Mouse (Mus musculus) midbrain, embryonic 14.5 days (tissue): ENCODE data around the gene Dock2. TPM values are rescaled to one million over a fixed set of nuclear protein-coding genes. Genes with fewer than 3 reads are reported as not detected.

ENCODE experiments used
- ATAC-seq: fragments of 200-750 bp; cut with Nextera tagmentation; 2 replicates; pipeline ENCODE4 v1.8.0; 2017; ENCODE audit warnings: moderate number of reproducible peaks, moderate library complexity; ENCODE audit not compliant: low FRiP score, low TSS enrichment
- DNase-seq: peaks from one replicate; pipeline ENCODE4 v3.0.0-alpha.2; 2015
- H3K27ac ChIP-seq: fragments of 300-500 bp; sonication (generic); replicated peaks from 2 replicates; pipeline ENCODE4 v1.5.1; 2014; ENCODE audit warnings: mild to moderate bottlenecking, low read depth, low read length, moderate library complexity
- H3K27me3 ChIP-seq: fragments of 300-500 bp; sonication (generic); 2 replicates; pipeline ENCODE4 v1.6.1; 2014; ENCODE audit warnings: low read length, control low read depth, mixed read lengths; ENCODE audit not compliant: control insufficient read depth, insufficient read depth
- H3K36me3 ChIP-seq: fragments of 300-500 bp; sonication (generic); 2 replicates; pipeline ENCODE4 v1.6.1; 2014; ENCODE audit warnings: low read length, control low read depth; ENCODE audit not compliant: control insufficient read depth, insufficient read depth
- H3K4me1 ChIP-seq: fragments of 300-500 bp; sonication (generic); 2 replicates; pipeline ENCODE4 v1.6.1; 2014; ENCODE audit warnings: mild to moderate bottlenecking, antibody characterized with exemption, low read length, control low read depth; ENCODE audit not compliant: control insufficient read depth, insufficient read depth
- H3K4me2 ChIP-seq: fragments of 300-500 bp; sonication (generic); 2 replicates; pipeline ENCODE4 v1.6.1; 2014; ENCODE audit warnings: mild to moderate bottlenecking, low read length, moderate library complexity
- H3K4me3 ChIP-seq: fragments of 300-500 bp; sonication (generic); replicated peaks from 2 replicates; pipeline ENCODE4 v1.5.1; 2014; ENCODE audit warnings: low read depth, low read length
- H3K9ac ChIP-seq: fragments of 300-500 bp; sonication (generic); replicated peaks from 2 replicates; pipeline ENCODE4 v1.6.1; 2014; ENCODE audit warnings: mild to moderate bottlenecking, low read length, moderate library complexity
- H3K9me3 ChIP-seq: fragments of 300-500 bp; sonication (generic); 2 replicates; pipeline ENCODE4 v1.6.1; 2016; ENCODE audit warnings: low read length, control low read depth, mixed read lengths; ENCODE audit not compliant: control insufficient read depth
- WGBS: fragments of 180-500 bp; shearing (Covaris S2); extraction: QIAGEN DNeasy Blood & Tissue Kit; methylation state at CpG from one replicate; pipeline ENCODE4 v1.1.7; 2014; 5-methylcytosine and 5-hydroxymethylcytosine counted together
- polyA plus RNA-seq: library from polyadenylated mRNA; unstranded; fragments of >200 nt; fragmentation: Nextera tagmentation; extraction: Ambion mirVana; gene quantifications from 2 replicates; pipeline ENCODE4 v1.2.1, GENCODE M21; 2014

Dock2 gene
- polyA plus RNA-seq, 1 experiment from 2014 or later: 0.51 TPM

DNA sequence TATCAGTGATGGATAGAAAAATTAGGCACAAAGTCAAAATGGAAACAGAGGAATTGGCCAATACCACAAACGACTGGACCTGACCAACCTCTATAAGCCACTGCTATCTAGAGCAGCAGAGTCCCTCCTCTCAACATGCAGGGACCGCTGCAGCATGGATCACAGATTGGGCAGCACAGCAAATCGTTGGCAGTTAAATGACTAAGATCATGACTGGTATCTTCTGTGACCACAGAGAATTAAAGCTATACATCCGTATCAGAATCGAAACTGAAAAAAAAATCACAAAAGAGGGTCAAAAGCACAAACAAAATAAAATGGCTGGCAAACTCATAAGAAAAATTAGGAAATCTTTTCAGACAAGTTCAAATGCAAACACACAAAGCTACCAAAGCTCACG is 21.6 kb downstream of the Dock2 start:
- Histone ChIP-seq H3K4me1 (no peaks in the 10 kb centered on the region), H3K4me3 (no peak overlapping the region), H3K27me3 (no peaks in the 10 kb centered on the region), H3K27ac (no peak overlapping the region), H3K9me3 (no peaks in the 10 kb centered on the region), H3K9ac (no peak overlapping the region), H3K4me2 (no peak overlapping the region), H3K36me3 (no peaks in the 10 kb centered on the region)
- 91% methylated on average over 6 of the region's 6 CpGs for WGBS
- DNase-seq (no peak), ATAC-seq (no peak)

GRCm38 (mm10) chr11:34759582-34759981 is 24.1 kb downstream of the Dock2 start:
- Histone ChIP-seq H3K4me2 (no peak overlapping the region), H3K4me1 (no peaks in the 10 kb centered on the region), H3K9ac (no peak overlapping the region), H3K36me3 (no peaks in the 10 kb centered on the region), H3K4me3 (no peak overlapping the region), H3K27ac (no peak overlapping the region), H3K9me3 (no peaks in the 10 kb centered on the region), H3K27me3 (no peaks in the 10 kb centered on the region)
- 88% methylated on average over 4 of the region's 4 CpGs for WGBS
- DNase-seq (no peak), ATAC-seq (no peak)

- H3K27me3 ChIP-seq: no peaks in the 10 kb centered on the region
- no peak overlapping the region for H3K4me3 ChIP-seq
- no peak for DNase-seq
Measured at GRCm38 (mm10) chr11:34741081-34741480, 42.6 kb downstream of the Dock2 start.

GRCm38 (mm10) chr11:34739816-34740215 is 43.9 kb downstream of the Dock2 start:
- H3K27me3 ChIP-seq: no peaks in the 10 kb centered on the region
- no peak for DNase-seq
- H3K4me3 ChIP-seq: no peak overlapping the region
- no peak overlapping the region for H3K4me2 ChIP-seq
- H3K4me1 ChIP-seq: 0 out of 2 replicates have a peak, but pooled peaks cover 6% of the 10 kb centered on the region
- no peaks in the 10 kb centered on the region for H3K9me3 ChIP-seq
- no peaks in the 10 kb centered on the region for H3K36me3 ChIP-seq
- H3K9ac ChIP-seq: no peak overlapping the region
- 89% methylated on average over 3 of the region's 3 CpGs for WGBS
- no peak for ATAC-seq
- H3K27ac ChIP-seq: no peak overlapping the region

More at GRCm38 (mm10) chr11:34741081-34741480, 42.6 kb downstream of the Dock2 start:
- Histone ChIP-seq H3K27ac (no peak overlapping the region), H3K9me3 (no peaks in the 10 kb centered on the region), H3K4me1 (0 out of 2 replicates have a peak, but pooled peaks cover 6% of the 10 kb centered on the region), H3K9ac (no peak overlapping the region), H3K4me2 (no peak overlapping the region), H3K36me3 (no peaks in the 10 kb centered on the region)
- WGBS: 36% methylated on average over 1 of the region's 1 CpGs
- ATAC-seq: no peak

DNA sequence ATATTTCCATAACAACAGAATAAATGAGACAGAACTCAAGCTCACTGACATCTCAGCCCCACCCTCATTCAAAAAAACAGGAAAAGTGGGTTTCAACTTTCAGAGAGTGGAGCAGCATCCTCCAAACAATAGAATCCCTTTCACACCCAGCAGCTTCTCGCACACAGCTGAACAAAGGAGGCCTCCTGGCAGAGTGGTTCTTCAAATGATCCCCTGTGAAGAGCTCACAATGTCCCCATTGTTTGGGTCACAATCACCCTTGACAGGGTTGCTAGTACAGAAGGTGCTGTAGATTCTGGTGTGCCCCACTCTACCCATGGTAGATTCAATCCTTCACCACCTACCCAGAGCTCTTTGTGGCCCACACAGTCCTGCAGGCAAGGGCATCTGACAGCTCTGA is 44.7 kb downstream of the Dock2 start:
- Histone ChIP-seq H3K9ac (no peak overlapping the region), H3K4me1 (0 out of 2 replicates have a peak, but pooled peaks cover 6% of the 10 kb centered on the region), H3K27ac (no peak overlapping the region), H3K9me3 (no peaks in the 10 kb centered on the region), H3K36me3 (no peaks in the 10 kb centered on the region), H3K4me3 (no peak overlapping the region), H3K4me2 (no peak overlapping the region), H3K27me3 (no peaks in the 10 kb centered on the region)
- ATAC-seq (no peak; the same call in 1 of the 2 replicates), DNase-seq (peak; percentile 17)
- WGBS: 7% methylated on average over 1 of the region's 1 CpGs

- Histone ChIP-seq H3K36me3 (no peaks in the 10 kb centered on the region), H3K9ac (no peak overlapping the region), H3K27me3 (no peaks in the 10 kb centered on the region), H3K4me2 (no peak overlapping the region), H3K9me3 (no peaks in the 10 kb centered on the region), H3K4me1 (0 out of 2 replicates have a peak, but pooled peaks cover 6% of the 10 kb centered on the region), H3K4me3 (no peak overlapping the region), H3K27ac (no peak overlapping the region)
- DNase-seq: no peak
- ATAC-seq: no peak
- WGBS: 97% methylated on average over 4 of the region's 4 CpGs
Measured at GRCm38 (mm10) chr11:34737193-34737592, 46.5 kb downstream of the Dock2 start.

GRCm38 (mm10) chr11:34734033-34734432 is 49.7 kb downstream of the Dock2 start:
- ATAC-seq (no peak), DNase-seq (no peak)
- H3K4me1 ChIP-seq: 0 out of 2 replicates have a peak, but pooled peaks cover 1% of the 10 kb centered on the region
- H3K36me3 ChIP-seq: no peaks in the 10 kb centered on the region
- no peak overlapping the region for H3K9ac ChIP-seq
- H3K4me3 ChIP-seq: no peak overlapping the region
- WGBS: 68% methylated on average over 3 of the region's 3 CpGs
- no peak overlapping the region for H3K4me2 ChIP-seq
- H3K9me3 ChIP-seq: no peaks in the 10 kb centered on the region
- no peaks in the 10 kb centered on the region for H3K27me3 ChIP-seq
- H3K27ac ChIP-seq: no peak overlapping the region

GRCm38 (mm10) chr11:34727467-34727866 is 56.2 kb downstream of the Dock2 start:
- 90% methylated on average over 3 of the region's 3 CpGs for WGBS
- Histone ChIP-seq H3K4me3 (no peak overlapping the region), H3K9ac (no peak overlapping the region), H3K27me3 (no peaks in the 10 kb centered on the region), H3K4me1 (no peaks in the 10 kb centered on the region), H3K9me3 (no peaks in the 10 kb centered on the region), H3K36me3 (no peaks in the 10 kb centered on the region), H3K4me2 (no peak overlapping the region), H3K27ac (no peak overlapping the region)
- no peak for DNase-seq
- no peak for ATAC-seq

GRCm38 (mm10) chr11:34726699-34727347 is 56.9 kb downstream of the Dock2 start:
- Histone ChIP-seq H3K4me3 (no peak overlapping the region), H3K27me3 (no peaks in the 10 kb centered on the region), H3K9ac (no peak overlapping the region), H3K36me3 (no peaks in the 10 kb centered on the region), H3K4me1 (no peaks in the 10 kb centered on the region), H3K27ac (no peak overlapping the region), H3K9me3 (no peaks in the 10 kb centered on the region), H3K4me2 (no peak overlapping the region)
- DNase-seq (no peak), ATAC-seq (no peak)
- 85% methylated on average over 9 of the region's 9 CpGs for WGBS
